Mouse (Mus musculus): Measurements from ENCODE around the gene Nmu. TPM values are rescaled to one million over a fixed set of nuclear protein-coding genes. Genes with fewer than 3 reads are reported as not detected.

Gene Nmu
- not detected for polyA plus RNA-seq (2017; shearing (Covaris generic))

GRCm38 (mm10) chr5:76363453-76364104, at the start of gene Nmu:
Gene Nmu (minus strand): TSS chr5:76363788.

GRCm38 (mm10) chr5:76330953-76331352, 32.6 kb downstream of the Nmu start, which contains the start of gene Pdcl2:
Gene Pdcl2 (minus strand): TSS chr5:76331156.

GRCm38 (mm10) chr5:76304452-76305341, 58.9 kb downstream of the Nmu start, which contains the start of gene Clock:
Gene Clock (minus strand): TSS chr5:76304792.

Other genes starting within 250 kb of the Nmu start
- gene Srd5a3, start 223.5 kb downstream of the Nmu start, polyA plus RNA-seq (2017; shearing (Covaris generic)), result 25.1 TPM
- 48.0 TPM for gene Tmem165, start 179.9 kb downstream of the Nmu start, polyA plus RNA-seq (2017; shearing (Covaris generic))
- 23.6 TPM for gene Clock, start 59.0 kb downstream of the Nmu start, polyA plus RNA-seq (2017; shearing (Covaris generic))
- not detected for gene Pdcl2, start 32.6 kb downstream of the Nmu start, polyA plus RNA-seq (2017; shearing (Covaris generic))
- not detected for gene Gm7271, start 120.3 kb upstream of the Nmu start, polyA plus RNA-seq (2017; shearing (Covaris generic))
- 29.7 TPM for gene Exoc1, start 165.5 kb upstream of the Nmu start, polyA plus RNA-seq (2017; shearing (Covaris generic))
- gene Cep135, start 224.9 kb upstream of the Nmu start, polyA plus RNA-seq (2017; shearing (Covaris generic)), result 15.6 TPM